Mouse (Mus musculus) kidney, adult 2 months (tissue): ENCODE measurements around the gene Bcas2.
"Not testable (repeated sequence)": the region's sequence is repeated elsewhere in the genome, so short reads cannot be mapped to it uniquely, and the experiment has no call there.

Source experiments
- CTCF ChIP-seq: fragments of 200-500 bp; conservative IDR thresholded peaks from 2 replicates; pipeline ENCODE4 v1.5.1; 2011; ENCODE audit warnings: low read depth, mild to moderate bottlenecking, control low read depth, low read length, moderate library complexity, mixed read lengths; ENCODE audit not compliant: insufficient read depth, insufficient read length
- POLR2A ChIP-seq: fragments of 200-500 bp; IDR thresholded peaks from one replicate; pipeline ENCODE4 v1.6.1; 2011; ENCODE audit warnings: low read depth, low read length, control low read depth

DNA sequence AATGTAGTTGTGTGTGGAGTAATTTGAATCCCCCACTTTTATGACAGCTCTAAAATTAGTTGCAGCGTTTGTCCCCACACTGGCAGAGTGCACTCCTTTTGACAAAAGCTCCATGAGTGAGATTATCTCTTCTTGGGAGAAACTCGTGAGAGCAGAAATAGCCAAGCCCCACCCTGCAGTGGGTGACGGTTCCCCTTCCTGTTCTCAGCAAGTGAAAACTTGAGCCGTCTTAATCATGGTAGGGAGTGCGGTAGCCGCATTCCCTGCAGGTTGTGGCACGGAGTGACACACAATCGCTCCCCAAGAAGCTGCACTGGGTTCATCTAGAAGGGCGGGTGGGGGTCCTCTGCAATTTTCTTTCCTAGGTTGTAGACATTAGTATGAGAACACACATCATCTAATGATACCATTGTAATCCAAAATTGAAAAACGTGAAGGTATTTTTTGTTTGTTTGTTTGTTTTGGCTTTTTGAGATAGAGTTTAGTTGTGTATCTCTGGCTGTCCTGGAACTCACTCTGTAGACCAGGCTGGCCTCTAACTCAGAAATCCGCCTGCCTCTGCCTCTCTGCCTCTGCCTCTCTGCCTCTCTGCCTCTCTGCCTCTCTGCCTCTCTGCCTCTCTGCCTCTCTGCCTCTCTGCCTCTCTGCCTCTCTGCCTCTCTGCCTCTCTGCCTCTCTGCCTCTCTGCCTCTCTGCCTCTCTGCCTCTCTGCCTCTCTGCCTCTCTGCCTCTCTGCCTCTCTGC is 31.2 kb upstream of the Bcas2 start:
- TF ChIP-seq POLR2A, CTCF: not testable (repeated sequence)
